Mouse (Mus musculus) small intestine, adult 2 months (tissue): ENCODE data around the gene Parp11. TPM values are rescaled to one million over a fixed set of nuclear protein-coding genes. Genes with fewer than 3 reads are reported as not detected.

ENCODE experiments used
- H3K27ac ChIP-seq: fragments of 200-500 bp; 2 replicates; pipeline ENCODE4 v1.5.1; 2012; ENCODE audit warnings: low read depth, low read length, control low read depth, inconsistent platforms; ENCODE audit not compliant: insufficient read depth
- H3K27me3 ChIP-seq: fragments of 200-500 bp; 2 replicates; pipeline ENCODE4 v1.6.1; 2012; ENCODE audit warnings: mild to moderate bottlenecking, moderate library complexity, low read length, inconsistent platforms; ENCODE audit not compliant: control insufficient read depth, insufficient read depth
- H3K36me3 ChIP-seq: fragments of 200-500 bp; 2 replicates; pipeline ENCODE4 v1.6.1; 2012; ENCODE audit warnings: mild to moderate bottlenecking, low read length, control low read depth, inconsistent platforms; ENCODE audit not compliant: control insufficient read depth, insufficient read depth
- H3K4me1 ChIP-seq: fragments of 200-500 bp; 2 replicates; pipeline ENCODE4 v1.6.1; 2012; ENCODE audit warnings: low read length, inconsistent platforms, mixed read lengths; ENCODE audit not compliant: control insufficient read depth, insufficient read depth, insufficient read length
- H3K4me3 ChIP-seq: fragments of 200-500 bp; 2 replicates; pipeline ENCODE4 v1.5.1; 2012; ENCODE audit warnings: low read depth, mild to moderate bottlenecking, control low read depth, inconsistent platforms, low read length, moderate library complexity
- CTCF ChIP-seq: fragments of 200-500 bp; IDR thresholded peaks from 2 replicates; pipeline ENCODE4 v1.5.1; 2012; ENCODE audit warnings: low read depth, mild to moderate bottlenecking, control low read depth, inconsistent platforms, low read length, moderate library complexity, mixed read lengths; ENCODE audit not compliant: insufficient replicate concordance, insufficient read length; ENCODE audit errors: extremely low read depth
- POLR2A ChIP-seq: fragments of 200-500 bp; IDR thresholded peaks from 2 replicates; pipeline ENCODE4 v1.6.1; 2012; ENCODE audit warnings: low read depth, mild to moderate bottlenecking, control low read depth, inconsistent platforms, low read length, moderate library complexity
- WGBS: fragments of 180-500 bp; shearing (Covaris S2); methylation state at CpG from one replicate; pipeline ENCODE4 v1.1.7; 2018; 5-methylcytosine and 5-hydroxymethylcytosine counted together
- polyA plus RNA-seq: library from polyadenylated mRNA; depleted of rRNA; stranded (reverse); fragments of >200 nt; gene quantifications from 2 replicates; pipeline ENCODE4 v1.2.3, GENCODE M21; 2012

The Parp11 gene
- polyA plus RNA-seq, 1 experiment: 3.8 TPM

- Histone ChIP-seq H3K27me3 (no peaks in the 10 kb centered on the region), H3K27ac (no peak overlapping the region), H3K4me3 (no peak overlapping the region), H3K4me1 (no peaks in the 10 kb centered on the region), H3K36me3 (no peaks in the 10 kb centered on the region)
- TF ChIP-seq POLR2A (no peak), CTCF (no peak)
- 36% methylated on average over 3 of the region's 3 CpGs for WGBS
These were observed 7.6 kb upstream of the Parp11 start for GRCm38 (mm10) chr6:127439063-127439462.

- TF ChIP-seq CTCF (no peak), POLR2A (no peak)
- Histone ChIP-seq H3K4me1 (no peaks in the 10 kb centered on the region), H3K27me3 (no peaks in the 10 kb centered on the region), H3K4me3 (no peak overlapping the region), H3K36me3 (no peaks in the 10 kb centered on the region), H3K27ac (no peak overlapping the region)
- 89% methylated on average over 5 of the region's 5 CpGs for WGBS
These were observed 7.0 kb upstream of the Parp11 start for GRCm38 (mm10) chr6:127439540-127440195.

DNA sequence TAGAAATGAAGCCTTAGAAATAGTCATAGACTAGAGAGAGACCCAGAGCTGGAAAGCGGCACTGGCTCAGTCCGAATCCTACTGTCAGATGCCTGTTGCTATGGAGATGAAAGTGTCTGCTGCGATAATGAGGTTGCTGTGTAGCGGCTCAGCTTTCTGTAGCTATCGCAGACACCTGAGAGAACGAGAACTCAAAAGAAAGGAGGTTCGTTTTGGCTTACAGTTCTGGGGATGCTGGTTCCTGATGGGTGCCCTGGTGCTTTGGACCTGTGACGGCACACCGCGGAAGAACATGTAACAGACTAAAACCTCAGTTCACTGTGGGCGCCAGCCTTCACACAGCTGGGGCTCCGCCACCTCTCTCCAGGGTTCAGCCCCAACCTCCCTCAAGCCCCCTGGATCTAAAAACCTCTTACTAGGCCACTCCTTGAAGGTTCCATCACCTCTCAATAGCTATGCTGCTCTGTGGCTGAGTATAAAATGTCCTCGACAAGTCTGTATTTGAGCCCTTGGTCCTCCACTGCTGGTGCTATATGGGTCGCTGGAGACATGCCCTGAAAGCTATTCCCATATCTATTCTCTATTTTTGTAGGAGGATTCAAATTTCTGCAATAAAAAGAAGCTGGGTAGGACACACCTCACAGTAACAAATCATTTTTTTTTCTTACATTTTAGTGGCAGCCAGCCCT lies 6.1 kb upstream of the Parp11 start:
- H3K4me3 ChIP-seq: no peak overlapping the region
- H3K36me3 ChIP-seq: no peaks in the 10 kb centered on the region
- TF ChIP-seq POLR2A: no peak
- TF ChIP-seq CTCF: no peak
- no peaks in the 10 kb centered on the region for H3K27me3 ChIP-seq
- 56% methylated on average over 14 of the region's 14 CpGs for WGBS
- H3K27ac ChIP-seq: no peak overlapping the region
- H3K4me1 ChIP-seq: 0 out of 2 replicates have a peak, but pooled peaks cover 3% of the 10 kb centered on the region

DNA sequence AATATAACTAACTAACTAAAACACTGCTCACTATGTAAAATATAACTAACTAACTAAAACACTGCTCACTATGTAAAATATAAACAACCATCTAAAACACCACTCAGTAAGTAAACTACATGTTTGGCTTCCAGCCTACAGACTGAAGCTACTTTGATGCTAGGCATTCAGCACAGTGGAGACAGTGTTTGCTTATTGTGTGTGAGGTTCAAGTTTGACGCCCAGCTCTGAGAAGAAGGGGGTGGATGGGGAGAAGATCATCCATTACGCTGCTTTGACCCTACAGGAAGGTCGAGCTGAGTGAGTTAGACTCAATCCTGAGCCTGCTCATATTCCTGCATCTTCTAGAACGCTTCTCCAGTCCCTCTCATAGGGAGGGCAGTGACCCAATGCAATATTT lies 4.1 kb upstream of the Parp11 start:
- Histone ChIP-seq H3K36me3 (no peaks in the 10 kb centered on the region), H3K27me3 (no peaks in the 10 kb centered on the region), H3K4me1 (peaks cover 6% of the 10 kb centered on the region; the same call in 1 of the 2 replicates), H3K27ac (no peak overlapping the region), H3K4me3 (no peak overlapping the region)
- TF ChIP-seq POLR2A (no peak), CTCF (no peak)
- WGBS: 60% methylated on average over 4 of the region's 4 CpGs

- peaks cover 6% of the 10 kb centered on the region; the same call in 1 of the 2 replicates for H3K4me1 ChIP-seq
- H3K4me3 ChIP-seq: no peak overlapping the region
- TF ChIP-seq POLR2A: no peak
- TF ChIP-seq CTCF: no peak
- no peaks in the 10 kb centered on the region for H3K27me3 ChIP-seq
- no peak overlapping the region for H3K27ac ChIP-seq
- no peaks in the 10 kb centered on the region for H3K36me3 ChIP-seq
- WGBS: 45% methylated on average over 2 of the region's 2 CpGs
These were observed 2.7 kb upstream of the Parp11 start for GRCm38 (mm10) chr6:127443910-127444309.

GRCm38 (mm10) chr6:127444466-127444865 lies 2.2 kb upstream of the Parp11 start:
- no peaks in the 10 kb centered on the region for H3K27me3 ChIP-seq
- H3K27ac ChIP-seq: no peak overlapping the region
- no peak overlapping the region for H3K4me3 ChIP-seq
- no peaks in the 10 kb centered on the region for H3K36me3 ChIP-seq
- TF ChIP-seq CTCF: no peak
- no peak for TF ChIP-seq POLR2A
- H3K4me1 ChIP-seq: peaks cover 6% of the 10 kb centered on the region; the same call in 1 of the 2 replicates
- 25% methylated on average over 4 of the region's 4 CpGs for WGBS

- WGBS: 46% methylated on average over 10 of the region's 10 CpGs
- Histone ChIP-seq H3K27ac (0 out of 2 replicates have a peak overlapping the region, but pooled peaks have one; percentile 64), H3K27me3 (no peaks in the 10 kb centered on the region), H3K4me3 (no peak overlapping the region), H3K4me1 (peaks cover 6% of the 10 kb centered on the region; the same call in 1 of the 2 replicates), H3K36me3 (no peaks in the 10 kb centered on the region)
- TF ChIP-seq POLR2A: no peak
- no peak for TF ChIP-seq CTCF
These were observed 1.2 kb downstream of the Parp11 start for GRCm38 (mm10) chr6:127447686-127448460.
